Mouse (Mus musculus): ENCODE results near the gene F2. TPM values are rescaled to one million over a fixed set of nuclear protein-coding genes. Genes with fewer than 3 reads are reported as not detected.
A peak's percentile ranks its signal among the peaks of the same experiment; 100 is the strongest.

Gene F2
- 0.32 TPM in 1 of 2 replicates, not detected in the other for polyA plus RNA-seq (2015; fragmentation: Nextera tagmentation; extraction: Ambion mirVana)

GRCm38 (mm10) chr2:91636229-91636628 is at the start of gene F2:
TSS of gene F2 (minus strand) at chr2:91636414.
- no peaks in the 10 kb centered on the region for H3K27me3 ChIP-seq
- no peak within 1 kb of the TSS for H3K27ac ChIP-seq
- no peaks in the 10 kb centered on the region for H3K4me1 ChIP-seq (replicated peaks)
- no peak within 1 kb of the TSS for H3K4me2 ChIP-seq (replicated peaks)
- H3K4me3 ChIP-seq (replicated peaks): no peak within 1 kb of the TSS
- no peaks in the 10 kb centered on the region for H3K9me3 ChIP-seq
- H3K9ac ChIP-seq (replicated peaks): no peak within 1 kb of the TSS
- peaks cover 2% of the 10 kb centered on the region; the same call in 1 of the 2 replicates for H3K36me3 ChIP-seq
- no peak for ATAC-seq
- WGBS: 91% methylated on average over 8 of the region's 8 CpGs

- H3K4me1 ChIP-seq (replicated peaks): no peaks in the 10 kb centered on the region
- H3K9me3 ChIP-seq: no peaks in the 10 kb centered on the region
- no peak overlapping the region for H3K9ac ChIP-seq (replicated peaks)
- no peak overlapping the region for H3K4me3 ChIP-seq (replicated peaks)
- no peaks in the 10 kb centered on the region for H3K27me3 ChIP-seq
- ATAC-seq: no peak
- no peak overlapping the region for H3K27ac ChIP-seq
- peaks cover 86% of the 10 kb centered on the region for H3K36me3 ChIP-seq
- H3K4me2 ChIP-seq (replicated peaks): no peak overlapping the region
- 82% methylated on average over 8 of the region's 8 CpGs for WGBS
Measured at GRCm38 (mm10) chr2:91683919-91684318, 47.7 kb upstream of the F2 start.

- Histone ChIP-seq H3K27ac (no peak overlapping the region), H3K4me1 (replicated peaks) (no peaks in the 10 kb centered on the region), H3K4me3 (replicated peaks) (no peak overlapping the region), H3K4me2 (replicated peaks) (no peak overlapping the region), H3K27me3 (no peaks in the 10 kb centered on the region), H3K9me3 (no peaks in the 10 kb centered on the region), H3K9ac (replicated peaks) (no peak overlapping the region), H3K36me3 (peaks cover 86% of the 10 kb centered on the region)
- 63% methylated on average over 4 of the region's 4 CpGs for WGBS
- no peak for ATAC-seq
Measured at GRCm38 (mm10) chr2:91682850-91683249, 46.6 kb upstream of the F2 start.

GRCm38 (mm10) chr2:91676961-91677360 is 40.7 kb upstream of the F2 start:
- no peak overlapping the region for H3K4me2 ChIP-seq (replicated peaks)
- no peak for ATAC-seq
- H3K27me3 ChIP-seq: no peaks in the 10 kb centered on the region
- no peak overlapping the region for H3K27ac ChIP-seq
- H3K4me3 ChIP-seq (replicated peaks): no peak overlapping the region
- H3K36me3 ChIP-seq: peaks cover 99% of the 10 kb centered on the region
- H3K9ac ChIP-seq (replicated peaks): no peak overlapping the region
- H3K4me1 ChIP-seq (replicated peaks): no peaks in the 10 kb centered on the region
- no peaks in the 10 kb centered on the region for H3K9me3 ChIP-seq

- 88% methylated on average over 2 of the region's 2 CpGs for WGBS
- Histone ChIP-seq H3K36me3 (peaks cover 99% of the 10 kb centered on the region), H3K4me3 (replicated peaks) (no peak overlapping the region), H3K27ac (no peak overlapping the region), H3K9me3 (no peaks in the 10 kb centered on the region), H3K4me2 (replicated peaks) (no peak overlapping the region), H3K9ac (replicated peaks) (no peak overlapping the region), H3K4me1 (replicated peaks) (no peaks in the 10 kb centered on the region), H3K27me3 (no peaks in the 10 kb centered on the region)
- ATAC-seq: no peak
Measured at GRCm38 (mm10) chr2:91676420-91676819, 40.2 kb upstream of the F2 start.

GRCm38 (mm10) chr2:91674895-91675294 is 38.7 kb upstream of the F2 start:
- no peak for ATAC-seq
- H3K4me1 ChIP-seq (replicated peaks): no peaks in the 10 kb centered on the region
- H3K9me3 ChIP-seq: no peaks in the 10 kb centered on the region
- 91% methylated on average over 5 of the region's 5 CpGs for WGBS
- H3K4me2 ChIP-seq (replicated peaks): no peak overlapping the region
- no peak overlapping the region for H3K4me3 ChIP-seq (replicated peaks)
- H3K9ac ChIP-seq (replicated peaks): 0 out of 2 replicates have a peak overlapping the region, but pooled peaks have one; percentile 14
- H3K36me3 ChIP-seq: peaks cover 97% of the 10 kb centered on the region
- H3K27me3 ChIP-seq: no peaks in the 10 kb centered on the region
- no peak overlapping the region for H3K27ac ChIP-seq

GRCm38 (mm10) chr2:91673587-91673986 is 37.4 kb upstream of the F2 start:
- WGBS: 92% methylated on average over 2 of the region's 2 CpGs
- Histone ChIP-seq H3K4me3 (replicated peaks) (no peak overlapping the region), H3K4me1 (replicated peaks) (no peaks in the 10 kb centered on the region), H3K36me3 (peaks cover 97% of the 10 kb centered on the region), H3K9ac (replicated peaks) (no peak overlapping the region), H3K27me3 (no peaks in the 10 kb centered on the region), H3K4me2 (replicated peaks) (no peak overlapping the region), H3K27ac (no peak overlapping the region), H3K9me3 (no peaks in the 10 kb centered on the region)
- no peak for ATAC-seq

GRCm38 (mm10) chr2:91670038-91670437 is 33.8 kb upstream of the F2 start:
- no peaks in the 10 kb centered on the region for H3K9me3 ChIP-seq
- no peak overlapping the region for H3K4me2 ChIP-seq (replicated peaks)
- peaks cover 91% of the 10 kb centered on the region for H3K36me3 ChIP-seq
- H3K27ac ChIP-seq: no peak overlapping the region
- WGBS: 92% methylated on average over 6 of the region's 6 CpGs
- no peaks in the 10 kb centered on the region for H3K4me1 ChIP-seq (replicated peaks)
- no peak for ATAC-seq
- no peak overlapping the region for H3K9ac ChIP-seq (replicated peaks)
- no peaks in the 10 kb centered on the region for H3K27me3 ChIP-seq
- H3K4me3 ChIP-seq (replicated peaks): no peak overlapping the region

GRCm38 (mm10) chr2:91669326-91669725 is 33.1 kb upstream of the F2 start:
- no peak overlapping the region for H3K9ac ChIP-seq (replicated peaks)
- no peaks in the 10 kb centered on the region for H3K27me3 ChIP-seq
- H3K9me3 ChIP-seq: no peaks in the 10 kb centered on the region
- no peak overlapping the region for H3K4me2 ChIP-seq (replicated peaks)
- peaks cover 91% of the 10 kb centered on the region for H3K36me3 ChIP-seq
- H3K27ac ChIP-seq: no peak overlapping the region
- no peaks in the 10 kb centered on the region for H3K4me1 ChIP-seq (replicated peaks)
- no peak for ATAC-seq
- no peak overlapping the region for H3K4me3 ChIP-seq (replicated peaks)
- 92% methylated on average over 8 of the region's 8 CpGs for WGBS

- H3K4me1 ChIP-seq (replicated peaks): no peaks in the 10 kb centered on the region
- H3K27ac ChIP-seq: no peak overlapping the region
- H3K9ac ChIP-seq (replicated peaks): no peak overlapping the region
- H3K27me3 ChIP-seq: no peaks in the 10 kb centered on the region
- peaks cover 91% of the 10 kb centered on the region for H3K36me3 ChIP-seq
- WGBS: 83% methylated on average over 2 of the region's 2 CpGs
- H3K4me2 ChIP-seq (replicated peaks): no peak overlapping the region
- ATAC-seq: no peak
- H3K9me3 ChIP-seq: no peaks in the 10 kb centered on the region
- no peak overlapping the region for H3K4me3 ChIP-seq (replicated peaks)
Measured at GRCm38 (mm10) chr2:91667747-91668146, 31.5 kb upstream of the F2 start.

- H3K36me3 ChIP-seq: peaks cover 89% of the 10 kb centered on the region
- no peak overlapping the region for H3K9ac ChIP-seq (replicated peaks)
- H3K27me3 ChIP-seq: no peaks in the 10 kb centered on the region
- no peaks in the 10 kb centered on the region for H3K9me3 ChIP-seq
- H3K4me2 ChIP-seq (replicated peaks): no peak overlapping the region
- H3K27ac ChIP-seq: no peak overlapping the region
- no peak for ATAC-seq
- 95% methylated on average over 6 of the region's 6 CpGs for WGBS
- no peak overlapping the region for H3K4me3 ChIP-seq (replicated peaks)
- no peaks in the 10 kb centered on the region for H3K4me1 ChIP-seq (replicated peaks)
Measured at GRCm38 (mm10) chr2:91666386-91666910, 30.2 kb upstream of the F2 start.

- H3K4me2 ChIP-seq (replicated peaks): no peak overlapping the region
- H3K4me1 ChIP-seq (replicated peaks): no peaks in the 10 kb centered on the region
- ATAC-seq: no peak
- H3K27me3 ChIP-seq: no peaks in the 10 kb centered on the region
- H3K36me3 ChIP-seq: peaks cover 89% of the 10 kb centered on the region
- no peaks in the 10 kb centered on the region for H3K9me3 ChIP-seq
- H3K4me3 ChIP-seq (replicated peaks): no peak overlapping the region
- H3K27ac ChIP-seq: no peak overlapping the region
- H3K9ac ChIP-seq (replicated peaks): no peak overlapping the region
Measured at GRCm38 (mm10) chr2:91664780-91665179, 28.6 kb upstream of the F2 start.

- WGBS: 95% methylated on average over 6 of the region's 6 CpGs
- Histone ChIP-seq H3K9me3 (no peaks in the 10 kb centered on the region), H3K36me3 (peaks cover 91% of the 10 kb centered on the region), H3K27me3 (no peaks in the 10 kb centered on the region), H3K9ac (replicated peaks) (no peak overlapping the region), H3K4me1 (replicated peaks) (no peaks in the 10 kb centered on the region), H3K4me3 (replicated peaks) (no peak overlapping the region), H3K27ac (no peak overlapping the region), H3K4me2 (replicated peaks) (no peak overlapping the region)
- ATAC-seq: no peak
Measured at GRCm38 (mm10) chr2:91660981-91661380, 24.8 kb upstream of the F2 start.

Measured in midbrain, embryonic 13.5 days (tissue).